Mouse (Mus musculus): ENCODE measurements around the gene Tatdn2.

The Tatdn2 gene

DNA sequence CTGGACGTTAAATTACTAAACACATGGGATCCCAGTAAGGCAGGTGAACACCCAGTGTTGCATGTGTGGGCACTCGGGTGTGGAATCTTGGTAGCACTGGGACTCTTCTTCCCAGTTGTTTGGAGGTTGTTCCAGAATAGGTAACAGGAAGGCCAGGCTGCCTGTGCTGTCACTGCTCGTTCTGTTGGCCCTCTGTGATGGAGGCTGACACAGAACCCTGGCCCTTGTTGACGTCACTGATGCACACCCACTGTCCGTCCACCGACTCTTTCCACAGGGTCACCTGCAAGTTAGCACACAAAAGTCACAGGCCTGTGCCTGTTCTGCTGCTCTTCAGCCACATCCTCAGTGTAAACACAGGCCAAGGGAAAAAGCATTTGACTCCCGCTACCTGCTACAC lies 31.3 kb downstream of the Tatdn2 start:
- no peak for TF ChIP-seq GATA4 (IDR thresholded peaks at IDR 0.05; ENCODE audit: insufficient replicate concordance, low read length)

- no peak for TF ChIP-seq GATA4 (IDR thresholded peaks at IDR 0.05; ENCODE audit: insufficient replicate concordance, low read length)
Measured at GRCm38 (mm10) chr6:113731296-113731695, 34.4 kb downstream of the Tatdn2 start.

- no peak for TF ChIP-seq GATA4 (IDR thresholded peaks at IDR 0.05; ENCODE audit: insufficient replicate concordance, low read length)
Measured at GRCm38 (mm10) chr6:113737318-113738046, 40.6 kb downstream of the Tatdn2 start.

GRCm38 (mm10) chr6:113740236-113741217 lies 43.7 kb downstream of the Tatdn2 start, which contains the start of gene Sec13:
Sec13 (minus strand) TSS chr6:113740743.
- TF ChIP-seq GATA4 (IDR thresholded peaks at IDR 0.05; ENCODE audit: insufficient replicate concordance, low read length) = peak; percentile 76; the same call in 1 of the 2 replicates

DNA sequence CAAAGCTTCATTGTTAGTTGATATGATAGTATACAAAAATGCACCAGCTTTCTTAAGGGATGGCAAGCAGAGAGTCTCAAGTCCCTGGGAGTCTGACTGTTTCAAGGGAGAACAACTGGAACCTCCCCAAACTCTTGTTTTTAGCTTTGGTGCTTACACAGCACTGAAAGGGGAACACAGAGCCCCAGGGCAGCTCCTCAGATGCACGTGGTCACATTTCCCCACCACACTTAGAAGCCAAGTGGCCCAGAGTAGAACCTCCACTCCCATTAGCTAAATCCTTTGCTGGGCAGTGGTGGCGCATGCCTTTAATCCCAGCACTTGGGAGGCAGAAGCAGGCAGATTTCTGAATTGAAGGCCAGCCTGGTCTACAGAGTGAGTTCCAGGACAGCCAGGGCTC lies 44.6 kb downstream of the Tatdn2 start:
- no peak for TF ChIP-seq GATA4 (IDR thresholded peaks at IDR 0.05; ENCODE audit: insufficient replicate concordance, low read length)

DNA sequence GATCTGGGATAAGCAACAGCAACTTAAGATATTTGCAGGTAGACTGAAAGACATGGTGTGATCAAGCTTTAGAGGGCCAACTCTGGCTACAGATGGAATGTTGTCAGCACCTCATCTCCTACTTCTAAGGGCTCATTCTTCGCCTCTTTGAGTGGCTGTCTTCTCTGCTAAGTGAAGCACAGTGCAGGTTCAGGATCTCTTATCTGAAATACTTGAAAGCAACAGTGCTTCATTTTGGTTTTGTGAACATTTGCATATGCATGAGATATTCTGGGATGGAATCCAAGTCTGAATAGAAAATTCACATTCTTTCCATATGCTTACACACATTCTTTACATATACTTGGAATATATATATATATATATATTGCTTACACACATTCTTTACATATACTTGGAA lies 45.5 kb downstream of the Tatdn2 start:
- no peak for TF ChIP-seq GATA4 (IDR thresholded peaks at IDR 0.05; ENCODE audit: insufficient replicate concordance, low read length)

- no peak for TF ChIP-seq GATA4 (IDR thresholded peaks at IDR 0.05; ENCODE audit: insufficient replicate concordance, low read length)
Measured at GRCm38 (mm10) chr6:113743111-113743510, 46.3 kb downstream of the Tatdn2 start.

- no peak for TF ChIP-seq GATA4 (IDR thresholded peaks at IDR 0.05; ENCODE audit: insufficient replicate concordance, low read length)
Measured at GRCm38 (mm10) chr6:113745117-113745516, 48.3 kb downstream of the Tatdn2 start.

GRCm38 (mm10) chr6:113747284-113747683 lies 50.4 kb downstream of the Tatdn2 start:
- TF ChIP-seq GATA4 (IDR thresholded peaks at IDR 0.05; ENCODE audit: insufficient replicate concordance, low read length) = no peak

GRCm38 (mm10) chr6:113748351-113748750 lies 51.5 kb downstream of the Tatdn2 start:
- TF ChIP-seq GATA4 (IDR thresholded peaks at IDR 0.05; ENCODE audit: insufficient replicate concordance, low read length) = no peak

DNA sequence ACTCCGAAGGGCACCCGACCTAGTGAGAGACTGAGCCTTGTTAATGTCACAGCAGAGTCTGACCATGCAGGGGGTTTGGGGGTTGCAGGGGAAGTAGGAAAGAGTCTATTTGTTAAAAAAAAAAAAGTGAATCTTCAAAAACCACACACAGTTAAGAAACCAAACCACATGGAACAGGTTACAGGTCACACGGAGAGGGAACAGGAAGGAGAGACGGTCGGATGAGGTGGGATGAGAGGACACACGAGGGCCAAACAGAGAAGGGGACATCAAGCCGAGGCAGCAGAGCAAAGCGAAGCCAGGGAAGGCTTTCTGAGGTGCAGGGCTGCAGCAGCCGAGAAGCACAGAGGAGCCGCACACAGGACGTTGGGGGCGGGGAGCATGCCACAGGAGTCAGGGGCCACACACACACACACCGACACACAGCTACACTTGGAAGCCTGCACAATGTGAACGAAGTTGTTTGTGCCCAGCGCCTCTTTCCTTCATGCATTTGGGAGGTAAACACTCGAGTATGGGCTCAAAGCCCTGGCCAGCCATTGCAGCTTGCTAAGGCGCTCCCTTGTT lies 52.4 kb downstream of the Tatdn2 start:
- TF ChIP-seq GATA4 (IDR thresholded peaks at IDR 0.05; ENCODE audit: insufficient replicate concordance, low read length) = no peak

All from liver, adult (tissue).